ENCODE assay signal across 14 mouse cellular contexts in genomic region chr14:24833211-24833610, GRCm38 (mm10).
DNase-seq lines count a peak whose midpoint lies in the region; ATAC-seq lines count a peak whose summit lies in the region.
"Had no signal": no experiment of that assay in that cellular context is flagged by ENCODE, and none has a peak within 500 bp of the region (broad histone marks: within the 10 kb centered on the region; RNA-seq: fewer than 3 reads in every experiment).

No protein-coding gene starts in this region.

- WGBS in embryonic facial prominence, embryonic 11.5 days, result 34% methylated on average over 2 of the region's 2 CpGs
- 36% methylated on average over 2 of the region's 2 CpGs for WGBS in embryonic facial prominence, embryonic 10.5 days
- 17% methylated on average over 2 of the region's 2 CpGs for WGBS in midbrain, embryonic 10.5 days
- 28% methylated on average over 2 of the region's 2 CpGs for WGBS in midbrain, embryonic 11.5 days
- WGBS in hindbrain, embryonic 15.5 days, result 19% methylated on average over 2 of the region's 2 CpGs
- 13% methylated on average over 2 of the region's 2 CpGs for WGBS in midbrain, embryonic 16.5 days

- no peaks in the 10 kb centered on the region for H3K36me3 ChIP-seq in embryonic facial prominence, embryonic 11.5 days (replicated peaks; ENCODE audit: control insufficient read depth, insufficient read depth, low read depth, low read length)
- H3K36me3 ChIP-seq in embryonic facial prominence, embryonic 10.5 days (replicated peaks), result no peaks in the 10 kb centered on the region
- no peaks in the 10 kb centered on the region for H3K36me3 ChIP-seq in midbrain, embryonic 10.5 days
- no peaks in the 10 kb centered on the region for H3K36me3 ChIP-seq in midbrain, embryonic 11.5 days (ENCODE audit: control insufficient read depth, insufficient read depth, low read length)
- H3K36me3 ChIP-seq in hindbrain, embryonic 15.5 days, result no peaks in the 10 kb centered on the region
- H3K36me3 ChIP-seq in midbrain, embryonic 16.5 days (ENCODE audit: control insufficient read depth, insufficient read depth, low read length), result no peaks in the 10 kb centered on the region
- H3K36me3 ChIP-seq: liver, embryonic 15.5 days had no signal

- no peaks in the 10 kb centered on the region for H3K9me3 ChIP-seq in embryonic facial prominence, embryonic 11.5 days (replicated peaks; ENCODE audit: control insufficient read depth, low read length)
- no peaks in the 10 kb centered on the region for H3K9me3 ChIP-seq in embryonic facial prominence, embryonic 10.5 days
- H3K9me3 ChIP-seq in midbrain, embryonic 10.5 days (replicated peaks), result no peaks in the 10 kb centered on the region
- no peaks in the 10 kb centered on the region for H3K9me3 ChIP-seq in midbrain, embryonic 11.5 days (ENCODE audit: control insufficient read depth, low read length)
- no peaks in the 10 kb centered on the region for H3K9me3 ChIP-seq in hindbrain, embryonic 15.5 days
- no peaks in the 10 kb centered on the region for H3K9me3 ChIP-seq in midbrain, embryonic 16.5 days (replicated peaks; ENCODE audit: control insufficient read depth, low read length, poor library complexity, severe bottlenecking)
- H3K9me3 ChIP-seq: liver, embryonic 15.5 days had no signal

- no peak overlapping the region for H3K4me2 ChIP-seq in embryonic facial prominence, embryonic 11.5 days (ENCODE audit: low read depth, low read length)
- H3K4me2 ChIP-seq in midbrain, embryonic 11.5 days, result no peak overlapping the region
- H3K4me2 ChIP-seq in hindbrain, embryonic 15.5 days, result no peak overlapping the region
- H3K4me2 ChIP-seq in midbrain, embryonic 16.5 days (ENCODE audit: low read length), result no peak overlapping the region
- H3K4me2 ChIP-seq: liver, embryonic 15.5 days had no signal

- DNase-seq in embryonic facial prominence, embryonic 11.5 days (ENCODE audit: low spot score), result peak; percentile 25
- no peak for DNase-seq in embryonic facial prominence, embryonic 10.5 days (ENCODE audit: low spot score)
- no peak for DNase-seq in midbrain, embryonic 10.5 days (ENCODE audit: low spot score)
- DNase-seq in midbrain, embryonic 11.5 days (ENCODE audit: low spot score, missing footprints), result no peak
- no peak for DNase-seq in right cerebral cortex, postnatal 4 days
- no peak for DNase-seq in kidney, postnatal 14 days
- DNase-seq: adrenal gland, adult 2 months; cerebellum, adult 11 months; cerebellum, postnatal 14 days; kidney, adult 8-10 months; lung, postnatal 10 days had no signal

- H3K9ac ChIP-seq in embryonic facial prominence, embryonic 11.5 days (replicated peaks; ENCODE audit: low read length), result no peak overlapping the region
- no peak overlapping the region for H3K9ac ChIP-seq in midbrain, embryonic 11.5 days (ENCODE audit: low read length)
- no peak overlapping the region for H3K9ac ChIP-seq in hindbrain, embryonic 15.5 days
- no peak overlapping the region for H3K9ac ChIP-seq in midbrain, embryonic 16.5 days (ENCODE audit: low read depth, low read length)
- H3K9ac ChIP-seq: liver, embryonic 15.5 days had no signal

- no peak for ATAC-seq in embryonic facial prominence, embryonic 11.5 days (replicated peaks; ENCODE audit: insufficient number of reproducible peaks, low FRiP score, low TSS enrichment, low read depth)
- no peak for ATAC-seq in midbrain, embryonic 11.5 days (ENCODE audit: low FRiP score)
- 0 out of 2 replicates have a peak, but pooled peaks have one; percentile 36 for ATAC-seq in hindbrain, embryonic 15.5 days (ENCODE audit: low FRiP score, low read depth)
- 0 out of 2 replicates have a peak, but pooled peaks have one; percentile 40 for ATAC-seq in midbrain, embryonic 16.5 days

- no peak overlapping the region for H3K27ac ChIP-seq in embryonic facial prominence, embryonic 11.5 days (replicated peaks; ENCODE audit: low read depth, low read length)
- no peak overlapping the region; the same call in 1 of the 2 replicates for H3K27ac ChIP-seq in embryonic facial prominence, embryonic 10.5 days (replicated peaks)
- H3K27ac ChIP-seq in midbrain, embryonic 10.5 days (replicated peaks), result peak overlapping the region; percentile 80
- H3K27ac ChIP-seq in midbrain, embryonic 11.5 days (ENCODE audit: low read depth, low read length), result no peak overlapping the region
- H3K27ac ChIP-seq in hindbrain, embryonic 15.5 days (replicated peaks), result no peak overlapping the region; the same call in 1 of the 2 replicates
- H3K27ac ChIP-seq in midbrain, embryonic 16.5 days (ENCODE audit: low read length), result peak overlapping the region; percentile 48; the same call in 1 of the 2 replicates
- H3K27ac ChIP-seq: liver, embryonic 15.5 days had no signal

- H3K27me3 ChIP-seq in embryonic facial prominence, embryonic 11.5 days (ENCODE audit: control insufficient read depth, insufficient read depth, low read length), result no peaks in the 10 kb centered on the region
- H3K27me3 ChIP-seq in embryonic facial prominence, embryonic 10.5 days (replicated peaks; ENCODE audit: low read depth, poor library complexity, severe bottlenecking), result 0 out of 2 replicates have a peak, but pooled peaks cover 5% of the 10 kb centered on the region
- no peaks in the 10 kb centered on the region for H3K27me3 ChIP-seq in midbrain, embryonic 10.5 days (ENCODE audit: low read depth, poor library complexity, severe bottlenecking)
- H3K27me3 ChIP-seq in midbrain, embryonic 11.5 days (ENCODE audit: control insufficient read depth, insufficient read depth, low read length), result no peaks in the 10 kb centered on the region
- H3K27me3 ChIP-seq in hindbrain, embryonic 15.5 days, result no peaks in the 10 kb centered on the region
- H3K27me3 ChIP-seq in midbrain, embryonic 16.5 days (ENCODE audit: control insufficient read depth, insufficient read depth, low read depth, low read length), result no peaks in the 10 kb centered on the region
- H3K27me3 ChIP-seq: liver, embryonic 15.5 days had no signal

- H3K4me1 ChIP-seq in embryonic facial prominence, embryonic 11.5 days (ENCODE audit: control insufficient read depth, insufficient read depth, low read length), result peaks cover under 1% of the 10 kb centered on the region; the same call in 1 of the 2 replicates
- H3K4me1 ChIP-seq in embryonic facial prominence, embryonic 10.5 days, result peaks cover 25% of the 10 kb centered on the region
- peaks cover 63% of the 10 kb centered on the region for H3K4me1 ChIP-seq in midbrain, embryonic 10.5 days
- H3K4me1 ChIP-seq in midbrain, embryonic 11.5 days (ENCODE audit: control insufficient read depth, insufficient read depth, low read length), result peaks cover 22% of the 10 kb centered on the region
- peaks cover 32% of the 10 kb centered on the region for H3K4me1 ChIP-seq in hindbrain, embryonic 15.5 days (replicated peaks)
- peaks cover 23% of the 10 kb centered on the region for H3K4me1 ChIP-seq in midbrain, embryonic 16.5 days (ENCODE audit: control insufficient read depth, insufficient read depth, low read length)
- H3K4me1 ChIP-seq: liver, embryonic 15.5 days had no signal

- no peak overlapping the region for H3K4me3 ChIP-seq in embryonic facial prominence, embryonic 11.5 days (ENCODE audit: low read depth, low read length)
- no peak overlapping the region for H3K4me3 ChIP-seq in embryonic facial prominence, embryonic 10.5 days
- no peak overlapping the region for H3K4me3 ChIP-seq in midbrain, embryonic 10.5 days
- no peak overlapping the region for H3K4me3 ChIP-seq in midbrain, embryonic 11.5 days (ENCODE audit: low read depth, low read length)
- no peak overlapping the region for H3K4me3 ChIP-seq in hindbrain, embryonic 15.5 days
- H3K4me3 ChIP-seq in midbrain, embryonic 16.5 days (ENCODE audit: low read depth, low read length), result no peak overlapping the region
- H3K4me3 ChIP-seq: liver, embryonic 15.5 days had no signal

Comparison
In these comparisons a context has a peak if more than half of its experiments do, and no peak if none do; other contexts are left out.
1. ATAC-seq: peak in hindbrain, embryonic 15.5 days (single experiment) and midbrain, embryonic 16.5 days (single experiment); none in embryonic facial prominence, embryonic 11.5 days (single experiment) and midbrain, embryonic 11.5 days (single experiment).
2. H3K27ac ChIP-seq: peak in midbrain, embryonic 10.5 days (single experiment) and midbrain, embryonic 16.5 days (single experiment); none in embryonic facial prominence, embryonic 11.5 days (single experiment), embryonic facial prominence, embryonic 10.5 days (single experiment), midbrain, embryonic 11.5 days (single experiment) and hindbrain, embryonic 15.5 days (single experiment).